Mouse (Mus musculus) urinary bladder, postnatal 25 days (tissue): ENCODE results near the gene Vmn1r87.
"Not testable (repeated sequence)": the region's sequence is repeated elsewhere in the genome, so short reads cannot be mapped to it uniquely, and the experiment has no call there.

ENCODE experiments used
- DNase-seq: peaks from one replicate; pipeline ENCODE4 v3.0.0; 2022; ENCODE audit warnings: low spot score

Gene Vmn1r87

GRCm38 (mm10) chr7:13140057-13140456 is at the start of gene Vmn1r87:
Gene Vmn1r87, minus strand, starts transcription at chr7:13140157.
- no peak for DNase-seq

GRCm38 (mm10) chr7:13159268-13159667 is 19.3 kb upstream of the Vmn1r87 start, which contains the start of gene Vmn1r88:
Gene Vmn1r88, plus strand, starts transcription at chr7:13159568.
- no peak for DNase-seq

- no peak for DNase-seq
Observed at GRCm38 (mm10) chr7:13137340-13137739, 2.6 kb downstream of the Vmn1r87 start.

GRCm38 (mm10) chr7:13131856-13132255 is 8.1 kb downstream of the Vmn1r87 start:
- no peak for DNase-seq

GRCm38 (mm10) chr7:13123554-13124153 is 16.3 kb downstream of the Vmn1r87 start:
- DNase-seq, result not testable (repeated sequence)

- DNase-seq, result no peak
Observed at GRCm38 (mm10) chr7:13119817-13120216, 20.1 kb downstream of the Vmn1r87 start, which contains the start of gene Vmn1r86. Gene Vmn1r86, minus strand, starts transcription at chr7:13119917.

- no peak for DNase-seq
Observed at GRCm38 (mm10) chr7:13095073-13095472, 44.9 kb downstream of the Vmn1r87 start, which contains the start of gene Vmn1r85. Gene Vmn1r85, minus strand, starts transcription at chr7:13095173.
